Mouse (Mus musculus) midbrain, embryonic 12.5 days (tissue): Measurements from ENCODE around the gene Ankrd52. TPM values are rescaled to one million over a fixed set of nuclear protein-coding genes. Genes with fewer than 3 reads are reported as not detected.

Source experiments
- ATAC-seq: fragments of 200-750 bp; cut with Nextera tagmentation; 2 replicates; pipeline ENCODE4 v1.8.0; 2017; ENCODE audit warnings: low read depth, moderate TSS enrichment, moderate library complexity; ENCODE audit not compliant: low FRiP score
- H3K27ac ChIP-seq: fragments of 300-500 bp; sonication (generic); replicated peaks from 2 replicates; pipeline ENCODE4 v1.5.1; 2016; ENCODE audit warnings: mild to moderate bottlenecking
- H3K27me3 ChIP-seq: fragments of 300-500 bp; sonication (generic); 2 replicates; pipeline ENCODE4 v1.6.1; 2016; ENCODE audit warnings: mild to moderate bottlenecking
- H3K36me3 ChIP-seq: fragments of 300-500 bp; sonication (generic); 2 replicates; pipeline ENCODE4 v1.6.1; 2016
- H3K4me1 ChIP-seq: fragments of 300-500 bp; sonication (generic); 2 replicates; pipeline ENCODE4 v1.6.1; 2016
- H3K4me2 ChIP-seq: fragments of 300-500 bp; sonication (generic); replicated peaks from 2 replicates; pipeline ENCODE4 v1.6.1; 2016; ENCODE audit warnings: mild to moderate bottlenecking, moderate library complexity
- H3K4me3 ChIP-seq: fragments of 300-500 bp; sonication (generic); 2 replicates; pipeline ENCODE4 v1.5.1; 2016; ENCODE audit warnings: mild to moderate bottlenecking
- H3K9ac ChIP-seq: fragments of 300-500 bp; sonication (generic); replicated peaks from 2 replicates; pipeline ENCODE4 v1.6.1; 2016; ENCODE audit warnings: mild to moderate bottlenecking, moderate library complexity
- H3K9me3 ChIP-seq: fragments of 300-500 bp; sonication (generic); 2 replicates; pipeline ENCODE4 v1.6.1; 2016; ENCODE audit warnings: mild to moderate bottlenecking
- WGBS: fragments of 180-500 bp; shearing (Covaris S2); methylation state at CpG from one replicate; pipeline ENCODE4 v1.1.7; 2016; 5-methylcytosine and 5-hydroxymethylcytosine counted together
- polyA plus RNA-seq: library from polyadenylated mRNA; unstranded; fragments of >200 nt; fragmentation: Nextera tagmentation; extraction: Ambion mirVana; gene quantifications from 2 replicates; pipeline ENCODE4 v1.2.1, GENCODE M21; 2016

The Ankrd52 gene
- polyA plus RNA-seq, 1 experiment from 2014 or later, result 13.5 TPM

DNA sequence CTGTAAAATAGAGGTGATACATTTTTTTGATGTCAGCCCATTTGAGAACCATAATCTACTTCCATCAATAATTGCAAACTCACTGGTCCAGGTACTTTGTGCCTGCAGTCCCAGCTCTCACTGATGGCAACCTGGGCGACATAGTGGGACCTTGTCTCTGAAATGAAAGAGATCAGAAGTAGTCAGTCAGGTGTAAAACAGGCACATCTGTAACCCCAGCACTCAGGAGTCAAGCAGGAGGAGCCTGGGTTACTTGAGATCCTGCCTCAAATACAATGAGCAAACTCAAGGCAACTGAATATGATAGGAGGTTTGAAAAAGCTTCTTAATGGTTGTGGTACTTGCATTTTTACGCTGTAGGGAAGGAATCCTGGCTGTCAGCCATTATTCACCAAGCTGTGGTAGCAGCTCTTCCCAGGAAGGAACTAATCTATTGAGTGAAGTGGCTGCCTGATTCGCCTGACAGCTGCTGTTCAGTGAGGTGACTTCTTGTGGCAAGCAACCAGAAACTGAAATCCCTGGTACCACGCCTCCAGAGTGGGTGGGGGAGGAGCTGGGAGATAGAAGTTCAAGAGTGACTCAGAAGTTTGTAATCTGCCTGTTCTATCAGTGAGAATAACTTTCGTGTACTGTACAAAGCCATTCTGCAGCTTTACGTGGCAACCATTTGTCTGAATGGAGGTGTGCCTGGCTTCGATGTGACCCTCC lies 32.2 kb upstream of the Ankrd52 start:
- Histone ChIP-seq H3K9ac (no peak overlapping the region), H3K4me3 (no peak overlapping the region), H3K9me3 (no peaks in the 10 kb centered on the region), H3K27ac (peak overlapping the region; percentile 56; the same call in 1 of the 2 replicates), H3K4me2 (no peak overlapping the region), H3K4me1 (no peaks in the 10 kb centered on the region), H3K27me3 (no peaks in the 10 kb centered on the region), H3K36me3 (peaks cover 8% of the 10 kb centered on the region)
- 65% methylated on average over 7 of the region's 7 CpGs for WGBS
- no peak for ATAC-seq

GRCm38 (mm10) chr10:128347541-128347940 lies 29.4 kb upstream of the Ankrd52 start:
- H3K9ac ChIP-seq, result no peak overlapping the region
- no peak overlapping the region for H3K27ac ChIP-seq
- H3K27me3 ChIP-seq, result no peaks in the 10 kb centered on the region
- WGBS, result 94% methylated on average over 8 of the region's 8 CpGs
- H3K4me1 ChIP-seq, result no peaks in the 10 kb centered on the region
- ATAC-seq, result no peak
- H3K9me3 ChIP-seq, result no peaks in the 10 kb centered on the region
- H3K36me3 ChIP-seq, result peaks cover 30% of the 10 kb centered on the region
- no peak overlapping the region for H3K4me2 ChIP-seq
- H3K4me3 ChIP-seq, result no peak overlapping the region

GRCm38 (mm10) chr10:128358796-128359195 lies 18.1 kb upstream of the Ankrd52 start:
- no peaks in the 10 kb centered on the region for H3K4me1 ChIP-seq
- WGBS, result 55% methylated on average over 2 of the region's 2 CpGs
- no peaks in the 10 kb centered on the region for H3K9me3 ChIP-seq
- no peaks in the 10 kb centered on the region for H3K27me3 ChIP-seq
- H3K9ac ChIP-seq, result no peak overlapping the region
- peaks cover 87% of the 10 kb centered on the region for H3K36me3 ChIP-seq
- H3K4me3 ChIP-seq, result no peak overlapping the region
- no peak for ATAC-seq
- no peak overlapping the region for H3K4me2 ChIP-seq
- no peak overlapping the region for H3K27ac ChIP-seq

GRCm38 (mm10) chr10:128359226-128359625 lies 17.7 kb upstream of the Ankrd52 start:
- Histone ChIP-seq H3K27ac (no peak overlapping the region), H3K9ac (no peak overlapping the region), H3K27me3 (no peaks in the 10 kb centered on the region), H3K36me3 (peaks cover 85% of the 10 kb centered on the region), H3K4me1 (no peaks in the 10 kb centered on the region), H3K4me3 (no peak overlapping the region), H3K4me2 (no peak overlapping the region), H3K9me3 (no peaks in the 10 kb centered on the region)
- ATAC-seq, result no peak
- 93% methylated on average over 6 of the region's 6 CpGs for WGBS

- H3K36me3 ChIP-seq, result peaks cover 81% of the 10 kb centered on the region
- WGBS, result 92% methylated on average over 6 of the region's 6 CpGs
- no peaks in the 10 kb centered on the region for H3K9me3 ChIP-seq
- no peak overlapping the region for H3K4me2 ChIP-seq
- ATAC-seq, result no peak
- no peak overlapping the region for H3K27ac ChIP-seq
- no peak overlapping the region for H3K4me3 ChIP-seq
- no peaks in the 10 kb centered on the region for H3K27me3 ChIP-seq
- H3K9ac ChIP-seq, result no peak overlapping the region
- no peaks in the 10 kb centered on the region for H3K4me1 ChIP-seq
These were observed 15.1 kb upstream of the Ankrd52 start for GRCm38 (mm10) chr10:128361836-128362235.

GRCm38 (mm10) chr10:128362568-128362967 lies 14.3 kb upstream of the Ankrd52 start:
- Histone ChIP-seq H3K36me3 (peaks cover 75% of the 10 kb centered on the region), H3K9ac (no peak overlapping the region), H3K9me3 (no peaks in the 10 kb centered on the region), H3K4me1 (peaks cover 3% of the 10 kb centered on the region; the same call in 1 of the 2 replicates), H3K4me2 (no peak overlapping the region), H3K4me3 (no peak overlapping the region), H3K27me3 (no peaks in the 10 kb centered on the region), H3K27ac (no peak overlapping the region)
- 47% methylated on average over 3 of the region's 3 CpGs for WGBS
- ATAC-seq, result no peak

- H3K27me3 ChIP-seq, result no peaks in the 10 kb centered on the region
- peak overlapping the region; percentile 92 for H3K4me2 ChIP-seq
- peaks cover 24% of the 10 kb centered on the region for H3K36me3 ChIP-seq
- H3K9ac ChIP-seq, result peak overlapping the region; percentile 76
- no peaks in the 10 kb centered on the region for H3K9me3 ChIP-seq
- 14% methylated on average over 19 of the region's 19 CpGs for WGBS
- H3K27ac ChIP-seq, result peak overlapping the region; percentile 97
- peak overlapping the region; percentile 72 for H3K4me3 ChIP-seq
- peaks cover 17% of the 10 kb centered on the region for H3K4me1 ChIP-seq
- ATAC-seq, result no peak
These were observed 9.0 kb upstream of the Ankrd52 start for GRCm38 (mm10) chr10:128367899-128368401.

- peak within 1 kb of the TSS; percentile 76 for H3K9ac ChIP-seq
- peak; percentile 97 for ATAC-seq
- peaks cover 17% of the 10 kb centered on the region for H3K4me1 ChIP-seq
- WGBS, result under 1% methylated on average over 79 of the region's 87 CpGs
- H3K4me3 ChIP-seq, result peak within 1 kb of the TSS; percentile 72
- H3K27ac ChIP-seq, result peak within 1 kb of the TSS; percentile 97
- H3K4me2 ChIP-seq, result peak within 1 kb of the TSS; percentile 92
- peaks cover 18% of the 10 kb centered on the region for H3K36me3 ChIP-seq
- no peaks in the 10 kb centered on the region for H3K27me3 ChIP-seq
- H3K9me3 ChIP-seq, result no peaks in the 10 kb centered on the region
These were observed 8.3 kb upstream of the Ankrd52 start, which contains the start of gene Coq10a for GRCm38 (mm10) chr10:128368402-128369217. Gene Coq10a (minus strand): TSS chr10:128368997.

GRCm38 (mm10) chr10:128369218-128369543 lies 7.7 kb upstream of the Ankrd52 start:
- no peaks in the 10 kb centered on the region for H3K27me3 ChIP-seq
- ATAC-seq, result no peak
- peak overlapping the region; percentile 92 for H3K4me2 ChIP-seq
- peaks cover 1% of the 10 kb centered on the region; the same call in 1 of the 2 replicates for H3K9me3 ChIP-seq
- H3K36me3 ChIP-seq, result peaks cover 14% of the 10 kb centered on the region
- 5% methylated on average over 9 of the region's 9 CpGs for WGBS
- peak overlapping the region; percentile 76 for H3K9ac ChIP-seq
- peaks cover 17% of the 10 kb centered on the region for H3K4me1 ChIP-seq
- peak overlapping the region; percentile 72 for H3K4me3 ChIP-seq
- H3K27ac ChIP-seq, result peak overlapping the region; percentile 97

- Histone ChIP-seq H3K36me3 (peaks cover 10% of the 10 kb centered on the region), H3K9me3 (peaks cover 4% of the 10 kb centered on the region; the same call in 1 of the 2 replicates), H3K9ac (peak overlapping the region; percentile 76), H3K4me1 (peaks cover 17% of the 10 kb centered on the region), H3K4me3 (peak overlapping the region; percentile 72), H3K27ac (peak overlapping the region; percentile 97), H3K27me3 (no peaks in the 10 kb centered on the region), H3K4me2 (peak overlapping the region; percentile 92)
- 80% methylated on average over 6 of the region's 6 CpGs for WGBS
- ATAC-seq, result no peak
These were observed 7.3 kb upstream of the Ankrd52 start for GRCm38 (mm10) chr10:128369599-128369998.

- H3K27ac ChIP-seq, result no peak overlapping the region
- WGBS, result 66% methylated on average over 5 of the region's 6 CpGs
- no peaks in the 10 kb centered on the region for H3K27me3 ChIP-seq
- no peak overlapping the region for H3K4me2 ChIP-seq
- H3K4me3 ChIP-seq, result no peak overlapping the region
- peaks cover 4% of the 10 kb centered on the region; the same call in 1 of the 2 replicates for H3K9me3 ChIP-seq
- no peak for ATAC-seq
- H3K36me3 ChIP-seq, result peaks cover 7% of the 10 kb centered on the region
- H3K4me1 ChIP-seq, result peaks cover 17% of the 10 kb centered on the region
- no peak overlapping the region for H3K9ac ChIP-seq
These were observed 6.9 kb upstream of the Ankrd52 start for GRCm38 (mm10) chr10:128370021-128370420.

GRCm38 (mm10) chr10:128370601-128371000 lies 6.3 kb upstream of the Ankrd52 start:
- no peak overlapping the region for H3K4me3 ChIP-seq
- no peak overlapping the region for H3K9ac ChIP-seq
- peaks cover 17% of the 10 kb centered on the region for H3K4me1 ChIP-seq
- no peak overlapping the region for H3K4me2 ChIP-seq
- peaks cover 4% of the 10 kb centered on the region; the same call in 1 of the 2 replicates for H3K9me3 ChIP-seq
- 70% methylated on average over 4 of the region's 4 CpGs for WGBS
- 0 out of 2 replicates have a peak, but pooled peaks cover 1% of the 10 kb centered on the region for H3K36me3 ChIP-seq
- H3K27ac ChIP-seq, result no peak overlapping the region
- no peak for ATAC-seq
- no peaks in the 10 kb centered on the region for H3K27me3 ChIP-seq
